Mouse (Mus musculus) layer of hippocampus, adult 9-10 months (tissue): ENCODE data around the gene Galnt7.

Source experiments
- DNase-seq: peaks from one replicate; pipeline ENCODE4 v3.0.0; 2022; ENCODE audit warnings: low spot score

Galnt7 gene

GRCm38 (mm10) chr8:57652456-57653055 is at the start of gene Galnt7:
Galnt7 (minus strand) TSS chr8:57653032.
- no peak for DNase-seq

- no peak for DNase-seq
These were observed 35.8 kb upstream of the Galnt7 start for GRCm38 (mm10) chr8:57688633-57689032.

DNA sequence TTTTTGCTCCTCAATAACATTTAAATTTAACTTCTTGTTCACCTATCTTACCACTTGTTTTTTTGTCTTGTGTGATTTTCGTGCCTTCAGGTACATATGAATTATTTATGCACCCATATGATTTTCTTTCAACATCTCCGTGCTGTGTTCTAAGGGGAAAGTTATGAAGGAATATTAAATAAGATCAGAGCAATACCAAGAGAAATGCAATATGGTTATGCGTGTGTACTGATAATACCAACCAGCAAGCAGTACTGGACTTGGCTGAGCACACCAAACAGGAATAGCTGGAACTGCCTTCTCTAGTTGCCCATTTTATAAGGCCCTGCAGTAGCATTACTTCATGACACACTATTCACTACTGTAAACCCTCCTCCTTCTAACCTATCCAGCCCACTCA is 33.0 kb upstream of the Galnt7 start:
- no peak for DNase-seq

DNA sequence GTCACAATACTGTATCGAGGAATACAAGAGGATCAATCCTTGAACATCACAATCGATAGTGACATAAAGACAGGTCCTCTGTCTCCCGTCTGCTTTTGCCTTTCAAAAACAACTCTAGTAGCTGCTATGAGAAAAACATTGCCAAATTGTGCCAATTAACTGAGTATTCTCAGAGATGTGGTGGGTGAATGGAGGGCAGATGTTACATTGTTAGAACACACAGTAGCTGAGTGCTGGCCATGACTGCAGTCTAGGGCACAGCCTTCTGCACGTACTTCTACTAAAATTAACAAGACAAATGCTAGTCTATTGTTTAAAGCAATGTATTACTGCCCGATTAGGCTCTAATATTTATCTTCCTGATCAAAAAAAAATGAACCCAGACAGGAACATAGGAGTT is 27.2 kb upstream of the Galnt7 start:
- DNase-seq = no peak

DNA sequence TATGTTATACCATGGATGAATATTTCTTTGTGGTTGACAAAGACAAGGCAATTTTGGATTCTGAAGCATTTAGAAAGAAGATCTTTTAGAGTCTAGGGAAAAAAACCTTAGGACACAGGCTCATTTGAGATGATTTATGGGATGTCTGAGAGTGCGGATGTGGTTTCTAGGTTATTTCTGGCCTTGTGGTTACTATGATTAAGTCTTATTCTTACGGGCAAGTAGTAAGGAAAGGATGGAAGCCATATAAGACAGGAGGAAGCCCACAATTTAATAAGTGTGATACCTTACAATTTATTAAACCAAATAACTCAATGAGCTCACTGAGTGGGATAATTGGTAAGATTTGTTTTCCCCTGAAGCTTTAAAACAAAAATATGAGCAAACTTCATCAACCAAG is 11.3 kb upstream of the Galnt7 start:
- no peak for DNase-seq

DNA sequence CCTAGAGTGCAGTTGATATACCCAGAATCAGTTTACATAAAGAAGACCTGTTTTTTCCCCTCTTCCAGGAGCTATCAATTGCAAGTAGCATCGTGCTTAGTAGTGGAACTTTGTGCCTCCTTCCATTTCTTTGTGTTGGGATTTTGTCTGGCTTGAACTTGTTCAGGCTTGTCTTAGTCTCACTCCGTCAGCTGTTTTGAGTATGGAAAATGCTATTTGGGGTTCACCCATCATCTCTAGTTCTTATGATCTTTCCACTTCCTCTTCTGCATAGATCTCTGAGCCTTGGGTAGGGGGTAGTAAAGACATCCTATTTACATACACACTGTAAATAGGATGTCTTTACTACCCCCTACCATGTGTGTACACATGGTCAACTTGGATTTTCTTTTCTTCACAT is 7.2 kb upstream of the Galnt7 start:
- no peak for DNase-seq

- no peak for DNase-seq
These were observed 3.6 kb upstream of the Galnt7 start for GRCm38 (mm10) chr8:57656446-57656845.

GRCm38 (mm10) chr8:57654146-57654545 is 1.3 kb upstream of the Galnt7 start:
- no peak for DNase-seq

- DNase-seq = no peak
These were observed 915 bp upstream of the Galnt7 start for GRCm38 (mm10) chr8:57653768-57654125.

GRCm38 (mm10) chr8:57653056-57653767 is 380 bp upstream of the Galnt7 start:
- no peak for DNase-seq

DNA sequence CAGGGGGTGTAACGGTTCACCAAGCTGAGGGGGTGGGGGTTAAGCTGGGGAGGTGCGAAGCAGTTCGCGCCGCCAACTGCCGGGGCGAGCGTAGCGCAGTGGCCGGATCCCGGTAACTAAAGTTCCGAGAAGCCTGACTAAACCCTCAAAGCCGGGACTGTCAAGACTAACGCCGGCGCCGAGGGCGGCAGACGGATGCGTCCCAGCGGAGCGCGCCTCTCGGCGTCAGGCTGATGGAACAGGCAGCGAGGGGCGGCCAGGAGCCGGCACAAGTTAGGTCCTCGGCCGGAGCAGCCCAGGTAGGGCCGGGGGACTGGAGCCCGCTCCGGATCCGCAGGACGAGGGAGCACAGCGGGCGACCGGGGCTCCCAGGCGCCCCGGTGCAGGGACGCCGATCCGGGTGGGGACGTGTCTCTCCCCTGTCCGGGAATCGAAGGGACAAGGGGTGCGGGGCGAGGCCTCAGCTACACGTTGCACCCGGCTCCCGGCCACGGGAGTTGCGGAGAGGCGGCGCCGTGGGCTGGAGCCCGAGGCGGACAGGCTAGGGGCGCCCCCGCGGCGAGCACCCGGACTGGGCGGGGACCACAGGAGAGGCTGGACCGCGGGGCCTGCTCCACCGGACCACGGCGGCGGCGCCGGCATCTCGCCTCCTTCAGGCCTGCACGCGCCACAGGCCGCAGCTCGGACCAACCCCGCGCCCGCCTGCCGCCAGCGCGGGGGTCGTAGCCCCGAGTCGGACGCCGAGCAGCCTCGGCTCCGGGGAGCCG is 960 bp downstream of the Galnt7 start:
- DNase-seq = no peak

GRCm38 (mm10) chr8:57651357-57651688 is 1.5 kb downstream of the Galnt7 start:
- no peak for DNase-seq

DNA sequence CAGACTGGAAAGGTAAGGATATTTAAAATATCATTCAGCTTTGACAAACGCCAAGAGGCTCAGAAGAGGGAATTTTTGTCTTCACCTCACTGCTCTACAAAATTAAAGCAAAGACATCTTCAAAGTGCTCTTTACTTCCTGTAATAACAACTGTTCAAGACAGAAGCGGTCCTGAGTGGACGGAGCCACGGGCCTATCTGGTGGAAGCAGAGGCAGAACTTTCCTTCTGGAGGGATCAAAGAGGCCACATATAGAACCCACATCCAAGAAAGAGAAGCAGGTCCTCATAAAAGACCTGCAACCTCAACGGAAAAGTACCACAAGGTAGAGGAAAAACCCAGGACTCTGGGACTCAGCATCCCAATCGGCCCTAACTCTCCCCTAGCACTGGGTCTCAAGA is 2.6 kb downstream of the Galnt7 start:
- DNase-seq = no peak

DNA sequence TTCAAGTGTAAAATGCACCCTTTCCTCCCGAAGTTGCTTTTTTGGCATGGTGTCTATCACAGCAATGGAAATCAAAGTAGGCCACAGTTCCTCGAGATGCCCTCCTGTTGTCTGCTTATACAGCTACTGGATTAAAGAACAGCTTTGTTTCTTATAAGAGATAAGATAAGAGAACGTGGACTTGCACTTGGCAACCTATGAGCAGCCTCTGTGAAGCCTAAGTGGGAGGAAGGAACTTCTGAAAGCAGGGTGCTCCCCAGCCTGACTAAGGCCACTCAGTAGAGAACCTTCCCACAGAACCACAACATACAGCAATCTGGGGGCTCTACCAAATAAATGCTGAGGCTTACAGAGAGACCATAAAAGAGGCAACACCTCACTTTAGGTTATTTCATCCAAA is 5.3 kb downstream of the Galnt7 start:
- no peak for DNase-seq

- no peak for DNase-seq
These were observed 8.6 kb downstream of the Galnt7 start for GRCm38 (mm10) chr8:57644281-57644680.

DNA sequence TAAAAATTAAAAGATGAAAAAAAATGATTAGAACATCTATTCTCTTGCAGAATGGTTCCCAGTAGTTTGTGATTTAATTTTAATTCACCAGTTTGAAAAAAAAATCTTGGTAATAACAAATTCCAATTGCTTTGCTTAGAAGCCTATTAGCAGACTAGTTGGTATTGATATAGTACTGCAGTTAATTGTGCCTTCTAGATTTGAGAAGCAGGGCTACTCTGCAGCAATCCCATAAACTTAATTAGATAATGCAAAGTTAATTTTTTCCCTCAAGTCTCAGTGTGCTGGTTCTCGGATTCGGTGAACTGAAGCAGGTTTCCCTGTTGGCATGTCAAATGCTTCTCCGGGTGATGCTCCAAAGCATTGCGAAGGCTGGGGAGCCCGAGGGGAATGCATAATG is 10.1 kb downstream of the Galnt7 start:
- no peak for DNase-seq

GRCm38 (mm10) chr8:57638925-57639324 is 13.9 kb downstream of the Galnt7 start:
- no peak for DNase-seq

- no peak for DNase-seq
These were observed 15.1 kb downstream of the Galnt7 start for GRCm38 (mm10) chr8:57637599-57638280.

- DNase-seq = no peak
These were observed 16.1 kb downstream of the Galnt7 start for GRCm38 (mm10) chr8:57636698-57637097.

DNA sequence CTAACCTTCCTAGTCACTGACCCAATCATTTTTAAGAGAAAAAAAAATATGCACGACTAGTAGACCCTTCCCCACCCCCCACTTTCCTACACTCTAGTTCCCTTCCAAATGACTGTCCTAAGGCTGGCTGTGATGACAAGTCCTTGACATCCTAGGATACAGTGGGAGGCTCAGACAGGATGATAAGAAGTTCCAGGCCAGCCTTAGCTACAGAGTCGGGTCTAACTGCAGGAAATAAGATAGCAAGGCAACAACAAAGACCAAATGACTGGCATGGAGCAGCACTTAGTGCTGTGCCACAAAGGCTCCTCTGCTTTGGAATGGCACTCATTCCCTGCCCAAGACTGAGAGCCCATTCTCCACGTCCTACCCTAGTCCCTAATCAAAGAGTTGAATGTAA is 16.6 kb downstream of the Galnt7 start:
- DNase-seq = no peak

DNA sequence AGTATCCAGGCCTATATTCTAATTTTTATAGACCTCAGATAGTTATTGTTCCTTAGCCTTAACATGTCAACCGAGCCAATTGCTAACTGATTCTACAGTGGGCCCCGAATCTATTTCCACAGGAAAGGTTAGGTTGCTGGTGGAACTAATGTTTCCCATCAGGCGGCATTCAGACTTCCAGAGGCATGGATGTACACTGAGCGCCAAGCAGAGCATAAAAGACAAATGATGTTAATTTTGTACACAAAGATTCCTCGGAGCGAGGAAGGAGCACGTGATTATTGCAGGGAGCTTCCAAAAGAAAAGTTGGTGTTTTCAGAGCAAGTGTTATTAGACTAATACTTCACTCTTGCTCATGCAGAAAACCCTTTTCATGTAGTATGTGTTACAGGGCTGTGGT is 21.1 kb downstream of the Galnt7 start:
- no peak for DNase-seq

- no peak for DNase-seq
These were observed 22.7 kb downstream of the Galnt7 start for GRCm38 (mm10) chr8:57630148-57630547.
